Mouse (Mus musculus): ENCODE data around the gene Lsm3.

DNA sequence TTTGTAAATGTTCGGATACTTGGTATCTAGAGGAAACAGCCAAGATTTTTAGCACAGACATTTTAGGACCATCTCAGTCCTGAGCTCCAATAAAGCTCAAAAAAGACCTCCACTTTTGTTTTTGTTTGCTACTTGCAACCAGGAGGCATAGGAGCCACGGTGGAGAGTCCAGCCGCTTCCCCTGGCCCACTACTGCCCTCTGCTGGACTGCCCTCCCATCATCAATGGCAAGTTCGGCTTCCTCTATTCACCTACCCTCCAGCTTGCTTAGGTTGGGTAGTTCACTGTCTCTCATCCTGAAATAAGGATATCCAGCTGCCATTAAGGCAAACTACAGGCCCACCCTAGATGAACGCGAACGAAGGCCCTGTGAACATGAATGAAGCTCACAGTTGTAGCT lies 6.4 kb upstream of the Lsm3 start:
- TF ChIP-seq GATA1 (IDR thresholded peaks at IDR 0.05; ENCODE audit: borderline replicate concordance, low read length) (no peak), FLI1 (IDR thresholded peaks at IDR 0.05; ENCODE audit: low read length) (no peak)

Measured in megakaryocyte, embryonic 14.5 days (primary cell).